Mouse (Mus musculus) stomach, postnatal 0 days (tissue): ENCODE data around the gene Pde6d. TPM values are rescaled to one million over a fixed set of nuclear protein-coding genes. Genes with fewer than 3 reads are reported as not detected.

Source experiments
- ATAC-seq: fragments of 200-750 bp; cut with Nextera tagmentation; 2 replicates; pipeline ENCODE4 v1.8.0; 2017; ENCODE audit not compliant: low FRiP score, low TSS enrichment
- DNase-seq: peaks from one replicate; pipeline ENCODE4 v3.0.0-alpha.2; 2016; ENCODE audit warnings: low spot score
- H3K27ac ChIP-seq: fragments of 300-500 bp; sonication (generic); replicated peaks from 2 replicates; pipeline ENCODE4 v1.5.1; 2014; ENCODE audit warnings: mild to moderate bottlenecking, control low read depth
- H3K27me3 ChIP-seq: fragments of 300-500 bp; sonication (generic); 2 replicates; pipeline ENCODE4 v1.6.1; 2014; ENCODE audit warnings: low read length; ENCODE audit not compliant: control insufficient read depth, insufficient read depth
- H3K36me3 ChIP-seq: fragments of 300-500 bp; sonication (generic); 2 replicates; pipeline ENCODE4 v1.6.1; 2014; ENCODE audit warnings: low read length, mixed read lengths; ENCODE audit not compliant: control insufficient read depth, insufficient read depth
- H3K4me1 ChIP-seq: fragments of 300-500 bp; sonication (generic); replicated peaks from 2 replicates; pipeline ENCODE4 v1.6.1; 2014; ENCODE audit warnings: antibody characterized with exemption; ENCODE audit not compliant: control insufficient read depth, insufficient read depth
- H3K4me2 ChIP-seq: fragments of 300-500 bp; sonication (generic); replicated peaks from 2 replicates; pipeline ENCODE4 v1.6.1; 2014; ENCODE audit warnings: low read depth, mild to moderate bottlenecking, control low read depth, moderate library complexity
- H3K4me3 ChIP-seq: fragments of 300-500 bp; sonication (generic); 2 replicates; pipeline ENCODE4 v1.5.1; 2014; ENCODE audit warnings: low read depth, low read length, control low read depth
- H3K9ac ChIP-seq: fragments of 300-500 bp; sonication (generic); 2 replicates; pipeline ENCODE4 v1.6.1; 2014; ENCODE audit warnings: mild to moderate bottlenecking, low read length, control low read depth, mixed read lengths
- H3K9me3 ChIP-seq: fragments of 300-500 bp; sonication (generic); 2 replicates; pipeline ENCODE4 v1.6.1; 2016; ENCODE audit warnings: low read length; ENCODE audit not compliant: control insufficient read depth
- CTCF ChIP-seq: IDR thresholded peaks from 2 replicates; pipeline ENCODE4 v1.5.1; 2016; ENCODE audit warnings: antibody characterized with exemption, low read depth, mild to moderate bottlenecking, moderate library complexity
- EP300 ChIP-seq: optimal IDR thresholded peaks from 2 replicates; pipeline ENCODE3; 2016; ENCODE audit warnings: antibody characterized with exemption
- WGBS: fragments of 180-500 bp; shearing (Covaris S2); extraction: QIAGEN DNeasy Blood & Tissue Kit; methylation state at CpG from one replicate; pipeline ENCODE4 v1.1.7; 2014; 5-methylcytosine and 5-hydroxymethylcytosine counted together
- polyA plus RNA-seq: library from polyadenylated mRNA; unstranded; fragments of >200 nt; fragmentation: Nextera tagmentation; extraction: Ambion mirVana; gene quantifications from 2 replicates; pipeline ENCODE4 v1.2.1, GENCODE M21; 2015

Gene Pde6d
- polyA plus RNA-seq, 1 experiment from 2014 or later, result 33.6 TPM

- WGBS, result 68% methylated on average over 3 of the region's 3 CpGs
- H3K9me3 ChIP-seq, result no peaks in the 10 kb centered on the region
- H3K9ac ChIP-seq, result no peak overlapping the region
- H3K36me3 ChIP-seq, result peaks cover 2% of the 10 kb centered on the region; the same call in 1 of the 2 replicates
- H3K4me1 ChIP-seq, result no peaks in the 10 kb centered on the region
- TF ChIP-seq CTCF, result peak; percentile 78
- TF ChIP-seq EP300, result no peak
- DNase-seq, result no peak
- no peak overlapping the region for H3K4me2 ChIP-seq
- no peak overlapping the region for H3K27ac ChIP-seq
- no peak for ATAC-seq
- H3K4me3 ChIP-seq, result no peak overlapping the region
- H3K27me3 ChIP-seq, result no peaks in the 10 kb centered on the region
Measured at GRCm38 (mm10) chr1:86598516-86598915, 16.1 kb upstream of the Pde6d start.

- peaks cover 8% of the 10 kb centered on the region; the same call in 1 of the 2 replicates for H3K36me3 ChIP-seq
Measured at GRCm38 (mm10) chr1:86596512-86596911, 14.1 kb upstream of the Pde6d start.

GRCm38 (mm10) chr1:86595315-86595714 is 12.9 kb upstream of the Pde6d start:
- 73% methylated on average over 6 of the region's 6 CpGs for WGBS
- no peaks in the 10 kb centered on the region for H3K27me3 ChIP-seq
- DNase-seq (no peak), ATAC-seq (0 out of 2 replicates have a peak, but pooled peaks have one; percentile 53)
- H3K4me3 ChIP-seq, result no peak overlapping the region
- H3K9ac ChIP-seq, result no peak overlapping the region
- H3K27ac ChIP-seq, result no peak overlapping the region
- no peak for TF ChIP-seq EP300
- peaks cover 6% of the 10 kb centered on the region; the same call in 1 of the 2 replicates for H3K36me3 ChIP-seq
- no peak overlapping the region for H3K4me2 ChIP-seq
- H3K4me1 ChIP-seq, result no peaks in the 10 kb centered on the region
- no peaks in the 10 kb centered on the region for H3K9me3 ChIP-seq

More at GRCm38 (mm10) chr1:86596512-86596911, 14.1 kb upstream of the Pde6d start:
- TF ChIP-seq EP300 (no peak), CTCF (no peak)
- no peak overlapping the region for H3K4me3 ChIP-seq
- H3K9ac ChIP-seq, result no peak overlapping the region
- DNase-seq (no peak), ATAC-seq (no peak)
- no peak overlapping the region for H3K4me2 ChIP-seq
- WGBS, result 89% methylated on average over 6 of the region's 6 CpGs
- H3K4me1 ChIP-seq, result no peaks in the 10 kb centered on the region
- H3K9me3 ChIP-seq, result no peaks in the 10 kb centered on the region
- no peak overlapping the region for H3K27ac ChIP-seq
- no peaks in the 10 kb centered on the region for H3K27me3 ChIP-seq

DNA sequence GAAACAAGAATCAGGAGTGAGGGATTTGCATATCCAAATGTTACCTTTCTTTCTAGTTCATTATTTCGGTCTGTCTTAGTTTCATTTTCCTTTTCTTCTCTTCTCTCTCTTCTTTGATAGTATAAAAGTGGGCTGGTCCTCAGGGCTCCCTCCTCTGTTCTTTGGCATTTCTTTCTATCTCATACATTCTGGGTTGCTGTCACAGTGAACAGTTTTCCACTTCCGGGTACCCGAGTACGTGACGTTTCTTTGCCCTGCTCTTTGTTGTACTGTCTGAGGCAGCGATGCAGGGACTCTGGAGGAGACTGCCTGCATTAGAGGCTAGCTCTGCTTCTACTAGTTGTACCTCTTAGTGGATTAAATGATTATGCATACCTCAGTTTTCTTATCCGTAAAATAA is 12.1 kb upstream of the Pde6d start:
- TF ChIP-seq CTCF (no peak), EP300 (no peak)
- WGBS, result 88% methylated on average over 7 of the region's 7 CpGs

GRCm38 (mm10) chr1:86586992-86587391 is 4.6 kb upstream of the Pde6d start:
- H3K4me3 ChIP-seq, result peak overlapping the region; percentile 88
- DNase-seq, result peak; percentile 84
- TF ChIP-seq CTCF (peak; percentile 6; the same call in 1 of the 2 replicates), EP300 (no peak)
- WGBS, result 0% methylated on average over 25 of the region's 26 CpGs
- H3K4me1 ChIP-seq, result no peaks in the 10 kb centered on the region
- ATAC-seq, result peak; percentile 48
- no peaks in the 10 kb centered on the region for H3K27me3 ChIP-seq
- H3K4me2 ChIP-seq, result peak overlapping the region; percentile 91
- H3K36me3 ChIP-seq, result no peaks in the 10 kb centered on the region
- peak overlapping the region; percentile 85 for H3K9ac ChIP-seq
- no peaks in the 10 kb centered on the region for H3K9me3 ChIP-seq
- peak overlapping the region; percentile 63; the same call in 1 of the 2 replicates for H3K27ac ChIP-seq

More for the DNA sequence above, 12.1 kb upstream of the Pde6d start:
- Histone ChIP-seq H3K4me1 (no peaks in the 10 kb centered on the region), H3K9ac (no peak overlapping the region), H3K27ac (no peak overlapping the region), H3K4me3 (no peak overlapping the region), H3K27me3 (no peaks in the 10 kb centered on the region), H3K4me2 (no peak overlapping the region), H3K9me3 (no peaks in the 10 kb centered on the region), H3K36me3 (peaks cover 6% of the 10 kb centered on the region; the same call in 1 of the 2 replicates)
- DNase-seq, result no peak
- ATAC-seq, result no peak

- H3K4me1 ChIP-seq, result peaks cover 4% of the 10 kb centered on the region; the same call in 1 of the 2 replicates
- no peak overlapping the region for H3K4me3 ChIP-seq
- no peak for TF ChIP-seq CTCF
- TF ChIP-seq EP300, result no peak
- H3K27ac ChIP-seq, result no peak overlapping the region
- H3K9me3 ChIP-seq, result no peaks in the 10 kb centered on the region
- DNase-seq (no peak), ATAC-seq (no peak)
- no peaks in the 10 kb centered on the region for H3K36me3 ChIP-seq
- no peak overlapping the region for H3K4me2 ChIP-seq
- H3K9ac ChIP-seq, result no peak overlapping the region
- H3K27me3 ChIP-seq, result no peaks in the 10 kb centered on the region
- WGBS, result 51% methylated on average over 2 of the region's 2 CpGs
Measured at GRCm38 (mm10) chr1:86583709-86584108, 1.3 kb upstream of the Pde6d start.
